Mouse (Mus musculus) megakaryocyte, embryonic 14.5 days (primary cell): ENCODE results near the gene Ccdc151. TPM values are rescaled to one million over a fixed set of nuclear protein-coding genes. Genes with fewer than 3 reads are reported as not detected.

Source experiments
- H3K27me3 ChIP-seq: replicated peaks from 2 replicates; pipeline ENCODE3; 2012; ENCODE audit warnings: inconsistent platforms
- H3K36me3 ChIP-seq: replicated peaks from 2 replicates; pipeline ENCODE3; 2012; ENCODE audit warnings: low read length, inconsistent platforms, mixed read lengths
- H3K4me1 ChIP-seq: 2 replicates; pipeline ENCODE4 v1.6.1; 2012; ENCODE audit warnings: inconsistent platforms
- H3K4me3 ChIP-seq: replicated peaks from 2 replicates; pipeline ENCODE3; 2012; ENCODE audit warnings: moderate library complexity, mild to moderate bottlenecking, inconsistent platforms
- H3K9me3 ChIP-seq: 2 replicates; pipeline ENCODE4 v1.6.1; 2012; ENCODE audit warnings: inconsistent platforms
- FLI1 ChIP-seq: IDR thresholded peaks from 2 replicates; pipeline ENCODE4 v1.6.1; 2012; ENCODE audit warnings: low read length, inconsistent platforms, mixed read lengths
- GATA1 ChIP-seq: IDR thresholded peaks from 3 replicates; pipeline ENCODE4 v1.6.1; 2012; ENCODE audit warnings: mixed read lengths, low read length, inconsistent platforms, borderline replicate concordance
- polyA plus RNA-seq: library from polyadenylated mRNA; stranded (reverse); fragments of >175 nt; gene quantifications from 2 replicates; pipeline ENCODE4 v1.2.3, GENCODE M21; 2012; ENCODE audit warnings: low replicate concordance; ENCODE audit not compliant: insufficient read depth

Ccdc151 gene
- polyA plus RNA-seq, 1 experiment = 0.18 TPM

- Histone ChIP-seq H3K36me3 (no peaks in the 10 kb centered on the region), H3K9me3 (peaks cover 23% of the 10 kb centered on the region), H3K4me3 (no peak overlapping the region), H3K27me3 (peaks cover 49% of the 10 kb centered on the region), H3K4me1 (peaks cover 12% of the 10 kb centered on the region)
- TF ChIP-seq FLI1 (no peak), GATA1 (no peak)
Measured at GRCm38 (mm10) chr9:22035300-22036044, 33.0 kb upstream of the Ccdc151 start.

- H3K36me3 ChIP-seq = no peaks in the 10 kb centered on the region
- peaks cover 12% of the 10 kb centered on the region for H3K4me1 ChIP-seq
- peaks cover 58% of the 10 kb centered on the region for H3K27me3 ChIP-seq
- H3K9me3 ChIP-seq = peaks cover 32% of the 10 kb centered on the region
- no peak for TF ChIP-seq GATA1
- TF ChIP-seq FLI1 = no peak
- H3K4me3 ChIP-seq = no peak overlapping the region
Measured at GRCm38 (mm10) chr9:22030386-22030785, 28.0 kb upstream of the Ccdc151 start.

- Histone ChIP-seq H3K27me3 (peaks cover 59% of the 10 kb centered on the region), H3K4me1 (no peaks in the 10 kb centered on the region), H3K9me3 (peaks cover 26% of the 10 kb centered on the region), H3K36me3 (no peaks in the 10 kb centered on the region), H3K4me3 (no peak overlapping the region)
- TF ChIP-seq FLI1 = no peak
- TF ChIP-seq GATA1 = no peak
Measured at GRCm38 (mm10) chr9:22028467-22028866, 26.0 kb upstream of the Ccdc151 start.

GRCm38 (mm10) chr9:22024592-22024991 is 22.2 kb upstream of the Ccdc151 start:
- TF ChIP-seq FLI1 = no peak
- TF ChIP-seq GATA1 = no peak
- Histone ChIP-seq H3K4me1 (no peaks in the 10 kb centered on the region), H3K27me3 (peaks cover 57% of the 10 kb centered on the region), H3K4me3 (no peak overlapping the region), H3K36me3 (no peaks in the 10 kb centered on the region), H3K9me3 (peaks cover 7% of the 10 kb centered on the region)

- peaks cover 13% of the 10 kb centered on the region for H3K27me3 ChIP-seq
- H3K36me3 ChIP-seq = peaks cover 28% of the 10 kb centered on the region
- H3K9me3 ChIP-seq = 0 out of 2 replicates have a peak, but pooled peaks cover 3% of the 10 kb centered on the region
- no peak overlapping the region for H3K4me3 ChIP-seq
- TF ChIP-seq GATA1 (no peak), FLI1 (no peak)
- H3K4me1 ChIP-seq = peaks cover 12% of the 10 kb centered on the region
Measured at GRCm38 (mm10) chr9:22017208-22017825, 14.9 kb upstream of the Ccdc151 start.

GRCm38 (mm10) chr9:22016245-22016644 is 13.8 kb upstream of the Ccdc151 start:
- peaks cover 38% of the 10 kb centered on the region for H3K36me3 ChIP-seq
- H3K4me1 ChIP-seq = peaks cover 14% of the 10 kb centered on the region

GRCm38 (mm10) chr9:22012731-22013130 is 10.3 kb upstream of the Ccdc151 start:
- TF ChIP-seq GATA1 = no peak

More at GRCm38 (mm10) chr9:22016245-22016644, 13.8 kb upstream of the Ccdc151 start:
- TF ChIP-seq GATA1 (no peak), FLI1 (no peak)
- Histone ChIP-seq H3K9me3 (no peaks in the 10 kb centered on the region), H3K27me3 (peaks cover 10% of the 10 kb centered on the region), H3K4me3 (no peak overlapping the region)

GRCm38 (mm10) chr9:22011055-22011454 is 8.6 kb upstream of the Ccdc151 start:
- no peaks in the 10 kb centered on the region for H3K27me3 ChIP-seq
- no peak overlapping the region for H3K4me3 ChIP-seq
- H3K36me3 ChIP-seq = peaks cover 90% of the 10 kb centered on the region
- no peak for TF ChIP-seq GATA1
- no peak for TF ChIP-seq FLI1
- no peaks in the 10 kb centered on the region for H3K9me3 ChIP-seq
- peaks cover 54% of the 10 kb centered on the region for H3K4me1 ChIP-seq

More at GRCm38 (mm10) chr9:22012731-22013130, 10.3 kb upstream of the Ccdc151 start:
- Histone ChIP-seq H3K9me3 (no peaks in the 10 kb centered on the region), H3K27me3 (no peaks in the 10 kb centered on the region), H3K4me1 (peaks cover 45% of the 10 kb centered on the region), H3K4me3 (no peak overlapping the region), H3K36me3 (peaks cover 73% of the 10 kb centered on the region)

- Histone ChIP-seq H3K4me3 (peak overlapping the region; percentile 28), H3K4me1 (peaks cover 66% of the 10 kb centered on the region), H3K9me3 (no peaks in the 10 kb centered on the region), H3K27me3 (peaks cover 4% of the 10 kb centered on the region), H3K36me3 (peaks cover 60% of the 10 kb centered on the region)
- TF ChIP-seq GATA1 (no peak), FLI1 (no peak)
Measured at GRCm38 (mm10) chr9:22004546-22004945, 2.1 kb upstream of the Ccdc151 start.

- H3K4me3 ChIP-seq = peak overlapping the region; percentile 94
- H3K27me3 ChIP-seq = peaks cover 14% of the 10 kb centered on the region
- peaks cover 59% of the 10 kb centered on the region for H3K4me1 ChIP-seq
- TF ChIP-seq FLI1 (no peak), GATA1 (no peak)
- H3K36me3 ChIP-seq = peaks cover 46% of the 10 kb centered on the region
- no peaks in the 10 kb centered on the region for H3K9me3 ChIP-seq
Measured at GRCm38 (mm10) chr9:22003163-22003554, 725 bp upstream of the Ccdc151 start.

GRCm38 (mm10) chr9:22001633-22002032 is 801 bp downstream of the Ccdc151 start:
- Histone ChIP-seq H3K4me1 (peaks cover 43% of the 10 kb centered on the region), H3K36me3 (peaks cover 31% of the 10 kb centered on the region), H3K9me3 (peaks cover under 1% of the 10 kb centered on the region; the same call in 1 of the 2 replicates), H3K4me3 (no peak overlapping the region), H3K27me3 (peaks cover 25% of the 10 kb centered on the region)
- no peak for TF ChIP-seq FLI1
- no peak for TF ChIP-seq GATA1
